Mouse (Mus musculus) C2C12 (cell line): ENCODE measurements around the gene Npl. TPM values are rescaled to one million over a fixed set of nuclear protein-coding genes. Genes with fewer than 3 reads are reported as not detected.
A peak's percentile ranks its signal among the peaks of the same experiment; 100 is the strongest.

Experiments
- H3K27me3 ChIP-seq: one replicate; pipeline ENCODE4 v1.6.1; 2011; ENCODE audit not compliant: control insufficient read depth, insufficient read depth, insufficient read length
- H3K36me3 ChIP-seq: one replicate; pipeline ENCODE4 v1.6.1; 2011; ENCODE audit not compliant: control insufficient read depth, insufficient read depth
- H3K4me3 ChIP-seq: one replicate; pipeline ENCODE4 v1.5.1; 2011; ENCODE audit warnings: mild to moderate bottlenecking, control low read depth; ENCODE audit not compliant: poor library complexity, insufficient read depth, severe bottlenecking
- H3K79me2 ChIP-seq: one replicate; pipeline ENCODE4 v1.6.1; 2011; ENCODE audit not compliant: control insufficient read depth, insufficient read depth
- H3K79me3 ChIP-seq: one replicate; pipeline ENCODE4 v1.6.1; 2011; ENCODE audit warnings: low read depth, control low read depth
- H3ac ChIP-seq: one replicate; pipeline ENCODE3; 2011; ENCODE audit warnings: low read depth; ENCODE audit not compliant: control insufficient read depth, insufficient read length
- CEBPB ChIP-seq: IDR thresholded peaks from one replicate; pipeline ENCODE4 v1.6.1; 2011; ENCODE audit warnings: low read depth, mild to moderate bottlenecking, control low read depth, moderate library complexity
- CTCF ChIP-seq: IDR thresholded peaks from one replicate; pipeline ENCODE4 v1.5.1; 2011; ENCODE audit not compliant: control insufficient read depth, insufficient read depth, insufficient read length
- FOSL1 ChIP-seq: IDR thresholded peaks from one replicate; pipeline ENCODE4 v1.8.0; 2011; ENCODE audit warnings: mild to moderate bottlenecking, low read length; ENCODE audit not compliant: poor library complexity, insufficient read depth, severe bottlenecking
- MAX ChIP-seq: IDR thresholded peaks from one replicate; pipeline ENCODE4 v1.6.1; 2011; ENCODE audit warnings: mild to moderate bottlenecking, control low read depth
- MYOD1 ChIP-seq: IDR thresholded peaks from one replicate; pipeline ENCODE4 v1.6.1; 2011; ENCODE audit warnings: low read depth; ENCODE audit not compliant: control insufficient read depth, insufficient read length
- MYOG ChIP-seq: IDR thresholded peaks from one replicate; pipeline ENCODE4 v1.6.1; 2011; ENCODE audit not compliant: control insufficient read depth, insufficient read length; ENCODE audit errors: extremely low read depth
- USF1 ChIP-seq: IDR thresholded peaks from one replicate; pipeline ENCODE4 v1.6.1; 2011; ENCODE audit warnings: low read depth, mild to moderate bottlenecking, control low read depth, moderate library complexity
- polyA plus RNA-seq: library from polyadenylated mRNA; unstranded; fragments of >200 nt; fragmentation: generic; extraction: Trizol; gene quantifications from one replicate; pipeline ENCODE4 v1.2.1, GENCODE M21; 2012; ENCODE audit warnings: missing spikeins

Gene Npl
- polyA plus RNA-seq, 1 experiment: 0.26 TPM

DNA sequence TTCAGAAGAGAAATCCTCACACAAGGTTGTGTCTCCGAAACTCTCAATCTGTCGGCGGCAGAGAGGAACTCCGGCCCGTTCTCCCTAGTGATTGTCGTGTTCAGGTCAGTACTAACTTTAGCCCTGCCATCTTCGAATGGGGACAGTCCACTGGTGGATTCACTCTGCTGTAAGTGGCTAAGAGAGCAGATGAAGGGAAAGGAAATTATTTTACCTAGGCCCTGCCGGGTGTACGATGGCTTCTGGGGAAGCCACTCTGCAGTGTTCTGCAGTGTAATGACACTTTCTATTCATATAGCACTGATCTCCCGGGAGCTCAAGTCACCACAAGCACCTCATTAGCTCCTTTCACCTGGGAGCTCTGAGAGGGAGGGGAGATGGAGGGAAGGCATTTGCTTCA lies 37.0 kb upstream of the Npl start:
- H3K79me2 ChIP-seq: no peaks in the 10 kb centered on the region
- TF ChIP-seq MYOG (no peak), MAX (no peak), FOSL1 (no peak), MYOD1 (no peak), CEBPB (no peak), USF1 (no peak), CTCF (no peak)
- no peaks in the 10 kb centered on the region for H3K79me3 ChIP-seq
- no peaks in the 10 kb centered on the region for H3K36me3 ChIP-seq
- no peaks in the 10 kb centered on the region for H3K27me3 ChIP-seq
- H3K4me3 ChIP-seq: no peak overlapping the region
- H3ac ChIP-seq: no peak overlapping the region

DNA sequence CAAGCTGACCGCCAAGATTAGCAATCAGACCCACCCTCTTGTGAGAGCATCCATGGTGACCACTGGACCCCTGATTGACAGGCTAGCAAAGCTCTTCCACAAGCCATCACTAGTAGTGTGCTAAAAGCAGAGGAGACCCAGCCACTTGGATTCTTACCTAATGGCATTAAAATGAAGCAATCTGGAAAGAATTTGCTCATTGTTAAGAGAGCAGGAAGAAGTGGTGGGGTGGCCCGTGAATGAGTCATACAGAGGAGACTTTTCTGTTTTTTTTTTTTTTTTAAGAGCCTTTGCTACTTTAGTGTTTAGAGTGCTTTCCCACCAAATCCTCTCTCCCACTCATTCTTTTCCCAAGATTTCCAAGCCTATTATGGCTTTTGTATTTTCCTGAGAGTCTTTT lies 35.9 kb upstream of the Npl start:
- no peak overlapping the region for H3K4me3 ChIP-seq
- TF ChIP-seq USF1 (no peak), FOSL1 (peak; percentile 22), CEBPB (peak; percentile 79)
- H3K36me3 ChIP-seq: no peaks in the 10 kb centered on the region
- no peaks in the 10 kb centered on the region for H3K27me3 ChIP-seq
- no peak overlapping the region for H3ac ChIP-seq
- H3K79me3 ChIP-seq: no peaks in the 10 kb centered on the region
- H3K79me2 ChIP-seq: no peaks in the 10 kb centered on the region

GRCm38 (mm10) chr1:153583189-153583588 lies 33.3 kb upstream of the Npl start:
- Histone ChIP-seq H3K36me3 (no peaks in the 10 kb centered on the region), H3K79me2 (no peaks in the 10 kb centered on the region), H3ac (no peak overlapping the region), H3K4me3 (no peak overlapping the region), H3K27me3 (no peaks in the 10 kb centered on the region), H3K79me3 (no peaks in the 10 kb centered on the region)
- TF ChIP-seq USF1 (no peak), CEBPB (no peak), MYOG (no peak), MAX (no peak), CTCF (no peak), MYOD1 (no peak), FOSL1 (no peak)

DNA sequence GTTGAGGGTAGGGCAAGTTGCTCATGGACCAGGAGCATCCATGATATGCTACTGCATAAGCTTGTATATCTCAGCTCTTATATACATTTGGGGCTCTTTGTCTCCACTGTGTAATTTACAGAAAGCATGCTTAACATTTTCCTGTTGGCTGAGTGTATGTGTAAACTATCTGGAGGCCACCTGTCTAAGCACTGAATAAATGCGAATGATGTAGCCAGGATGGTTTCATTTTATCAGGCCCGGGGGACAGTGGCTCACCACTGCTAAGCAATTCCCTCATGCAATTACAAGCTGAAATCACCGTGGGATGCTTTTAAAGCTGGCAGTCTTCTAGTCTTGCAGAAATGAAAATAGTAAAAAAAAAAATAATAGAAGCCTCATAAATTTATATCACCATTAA lies 24.9 kb upstream of the Npl start:
- Histone ChIP-seq H3K4me3 (no peak overlapping the region), H3K36me3 (no peaks in the 10 kb centered on the region), H3K79me2 (no peaks in the 10 kb centered on the region), H3K79me3 (no peaks in the 10 kb centered on the region), H3ac (no peak overlapping the region), H3K27me3 (no peaks in the 10 kb centered on the region)
- TF ChIP-seq MYOD1 (peak; percentile 70), FOSL1 (no peak), MAX (no peak), MYOG (no peak), CEBPB (no peak), CTCF (no peak), USF1 (no peak)

DNA sequence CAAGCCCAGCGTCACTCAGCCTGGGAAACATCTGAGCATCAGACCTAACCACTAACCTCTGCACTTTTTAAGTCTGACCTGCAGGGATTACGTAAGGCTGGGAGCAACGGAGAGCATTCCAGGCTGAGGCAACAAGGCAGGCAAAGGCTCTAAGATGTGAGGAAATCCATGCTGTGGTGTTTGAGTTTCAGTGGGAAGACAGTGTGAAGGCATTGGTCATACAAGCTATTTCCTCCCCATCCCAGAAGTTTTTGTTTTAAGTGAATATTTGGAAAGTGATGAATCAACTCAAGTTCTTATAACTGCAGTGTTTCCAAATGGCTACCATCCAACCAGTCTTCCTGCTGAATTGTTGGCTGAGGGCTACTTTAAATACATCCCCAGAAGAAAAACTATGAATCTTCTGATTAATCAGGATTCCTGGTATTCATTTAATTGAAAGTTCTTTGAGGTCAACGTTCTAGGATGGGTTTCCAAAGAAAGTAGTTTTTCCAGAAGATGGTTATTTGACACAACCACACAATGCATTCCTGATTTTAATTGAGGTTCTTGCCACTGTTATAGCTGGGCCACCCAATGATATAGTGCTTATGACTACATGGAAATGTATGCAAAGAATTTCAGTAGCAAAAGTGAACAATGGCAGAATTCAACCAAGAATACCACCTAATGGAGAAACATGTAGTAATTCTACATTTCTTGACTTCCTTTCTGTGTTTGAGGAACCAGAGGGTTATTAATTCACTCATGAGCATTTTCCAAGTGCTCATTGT lies 22.6 kb upstream of the Npl start:
- H3K27me3 ChIP-seq: no peaks in the 10 kb centered on the region
- no peaks in the 10 kb centered on the region for H3K79me2 ChIP-seq
- no peaks in the 10 kb centered on the region for H3K36me3 ChIP-seq
- H3ac ChIP-seq: no peak overlapping the region
- TF ChIP-seq CEBPB (peak; percentile 91), MAX (no peak)
- no peaks in the 10 kb centered on the region for H3K79me3 ChIP-seq
- no peak overlapping the region for H3K4me3 ChIP-seq

DNA sequence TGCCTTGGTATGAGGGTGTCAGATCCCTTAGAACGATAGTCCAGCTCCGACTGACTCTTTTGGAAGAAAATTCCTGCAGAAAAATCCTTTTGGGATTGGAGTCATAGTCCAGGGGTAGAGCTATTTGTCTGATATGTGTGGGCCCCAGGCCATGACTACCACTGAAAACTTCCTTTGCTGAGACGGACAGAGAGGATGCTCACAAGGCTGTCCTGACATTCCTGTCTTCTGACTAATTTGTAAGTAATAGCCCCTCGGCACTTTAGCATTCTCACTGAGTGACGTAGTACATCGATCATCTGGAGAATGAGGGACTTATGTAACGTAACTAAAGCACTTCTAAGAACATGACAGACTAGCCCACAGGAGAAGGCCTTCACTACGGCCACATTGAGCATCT lies 15.9 kb upstream of the Npl start:
- Histone ChIP-seq H3ac (no peak overlapping the region), H3K4me3 (no peak overlapping the region), H3K79me2 (no peaks in the 10 kb centered on the region), H3K79me3 (no peaks in the 10 kb centered on the region), H3K27me3 (no peaks in the 10 kb centered on the region), H3K36me3 (no peaks in the 10 kb centered on the region)
- TF ChIP-seq CEBPB (no peak), MYOD1 (peak; percentile 41)

DNA sequence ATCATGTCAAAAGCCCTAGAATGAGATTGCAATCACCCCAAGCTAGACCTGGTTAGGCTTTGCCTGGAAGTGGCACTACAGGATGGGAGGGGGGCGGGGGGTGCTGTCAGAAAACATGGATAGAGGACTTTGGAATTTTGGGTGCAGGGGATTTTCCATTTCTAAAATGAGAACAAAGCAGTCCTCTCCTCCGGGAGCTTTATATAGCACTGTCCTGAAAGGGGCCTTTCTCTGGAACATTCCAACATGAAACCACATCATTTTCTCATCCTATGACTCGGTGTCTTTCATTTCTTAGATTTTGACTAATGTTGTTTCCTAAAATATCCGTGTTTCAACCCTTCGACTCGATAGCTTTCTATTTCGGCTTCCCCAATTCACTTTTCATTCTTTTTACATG lies 14.9 kb upstream of the Npl start:
- Histone ChIP-seq H3ac (no peak overlapping the region), H3K4me3 (no peak overlapping the region), H3K36me3 (no peaks in the 10 kb centered on the region), H3K79me2 (no peaks in the 10 kb centered on the region), H3K27me3 (no peaks in the 10 kb centered on the region), H3K79me3 (no peaks in the 10 kb centered on the region)
- TF ChIP-seq MAX (no peak), MYOD1 (no peak), USF1 (no peak), CEBPB (no peak)
